Mouse (Mus musculus): ENCODE measurements around the gene Cd274.

GRCm38 (mm10) chr19:29325053-29325851, 42.0 kb upstream of the Cd274 start, which contains the start of gene Insl6:
- TF ChIP-seq GATA1 (IDR thresholded peaks at IDR 0.05; ENCODE audit: borderline replicate concordance, low read length) (no peak), FLI1 (IDR thresholded peaks at IDR 0.05; ENCODE audit: low read length) (no peak)
